Mouse (Mus musculus) liver, embryonic 14.5 days (tissue): ENCODE measurements at regions not wholly inside any gene's neighbourhood (a gene's known extent, or its start where the extent isn't known, plus 50 kb on each side); places are given as distances from the start of the nearest gene placed in this dataset.

Experiments used
- ATAC-seq: fragments of 200-750 bp; cut with Nextera tagmentation; 2 replicates; pipeline ENCODE4 v1.8.0; 2017; ENCODE audit warnings: moderate number of reproducible peaks, mild to moderate bottlenecking, moderate library complexity; ENCODE audit not compliant: insufficient read depth
- DNase-seq, 3 experiments: peaks; one replicate each; pipeline ENCODE4 v3.0.0-alpha.2; 2012 to 2013; ENCODE audit warnings: low read depth in 3 of 3, low spot score in 3 of 3
- H3K27ac ChIP-seq: fragments of 300-500 bp; sonication (generic); 2 replicates; pipeline ENCODE4 v1.5.1; 2014; ENCODE audit warnings: moderate library complexity, mild to moderate bottlenecking, control low read depth, inconsistent platforms
- H3K27me3 ChIP-seq: fragments of 300-500 bp; sonication (generic); 2 replicates; pipeline ENCODE4 v1.6.1; 2014; ENCODE audit warnings: mild to moderate bottlenecking, low read length, moderate library complexity; ENCODE audit not compliant: control insufficient read depth, insufficient read depth
- H3K36me3 ChIP-seq: fragments of 300-500 bp; sonication (generic); replicated peaks from 2 replicates; pipeline ENCODE4 v1.6.1; 2014; ENCODE audit warnings: low read depth; ENCODE audit not compliant: control insufficient read depth, insufficient read depth
- H3K4me1 ChIP-seq, 2 experiments: fragments of 200-500 bp in 1 of 2; fragments of 300-500 bp in 1 of 2; sonication (generic) in 1 of 2; replicated peaks; 2 replicates each; pipeline ENCODE4 v1.6.1; 2012 to 2014; ENCODE audit warnings: antibody characterized with exemption in 1 of 2, inconsistent platforms in 1 of 2, low read length in 1 of 2; ENCODE audit not compliant: control insufficient read depth in 2 of 2, insufficient read depth in 2 of 2
- H3K4me2 ChIP-seq: fragments of 300-500 bp; sonication (generic); 2 replicates; pipeline ENCODE4 v1.6.1; 2014; ENCODE audit warnings: low read depth, mild to moderate bottlenecking, control low read depth, moderate library complexity
- H3K4me3 ChIP-seq, 2 experiments: fragments of 200-500 bp in 1 of 2; fragments of 300-500 bp in 1 of 2; sonication (generic) in 1 of 2; 2 replicates each; pipeline ENCODE4 v1.5.1; 2012 to 2014; ENCODE audit warnings: low read depth in 2 of 2, low read length in 2 of 2, mild to moderate bottlenecking in 2 of 2, control low read depth in 1 of 2, inconsistent platforms in 1 of 2, moderate library complexity in 1 of 2; ENCODE audit not compliant: insufficient read depth in 1 of 2
- H3K9ac ChIP-seq: fragments of 300-500 bp; sonication (generic); replicated peaks from 2 replicates; pipeline ENCODE4 v1.6.1; 2014; ENCODE audit warnings: mild to moderate bottlenecking, control low read depth, moderate library complexity
- H3K9me3 ChIP-seq: fragments of 300-500 bp; sonication (generic); 2 replicates; pipeline ENCODE4 v1.6.1; 2016; ENCODE audit warnings: low read length, mixed read lengths; ENCODE audit not compliant: control insufficient read depth
- CTCF ChIP-seq: IDR thresholded peaks from 2 replicates; pipeline ENCODE4 v1.5.1; 2016; ENCODE audit warnings: antibody characterized with exemption, low read depth, control low read depth
- EP300 ChIP-seq: IDR thresholded peaks from 2 replicates; pipeline ENCODE4 v1.6.1; 2016; ENCODE audit warnings: antibody characterized with exemption, low read depth
- WGBS: fragments of 180-500 bp; shearing (Covaris S2); extraction: QIAGEN DNeasy Blood & Tissue Kit; methylation state at CpG from one replicate; pipeline ENCODE4 v1.1.7; 2014; ENCODE audit not compliant: insufficient replicate concordance; 5-methylcytosine and 5-hydroxymethylcytosine counted together

GRCm38 (mm10) chr1:35936362-35937093 lies 131.7 kb upstream of the Hs6st1 start:
- TF ChIP-seq CTCF, result no peak
- TF ChIP-seq EP300, result no peak
- ATAC-seq (no peak), DNase-seq (no peak)
- no peak overlapping the region for H3K4me2 ChIP-seq
- H3K9me3 ChIP-seq, result no peaks in the 10 kb centered on the region
- H3K36me3 ChIP-seq, result no peaks in the 10 kb centered on the region
- no peak overlapping the region for H3K9ac ChIP-seq
- no peak overlapping the region for H3K4me3 ChIP-seq
- no peaks in the 10 kb centered on the region for H3K27me3 ChIP-seq
- H3K27ac ChIP-seq, result no peak overlapping the region
- WGBS, result 30% methylated on average over 5 of the region's 5 CpGs
- H3K4me1 ChIP-seq, result peaks cover 0 to 5% of the 10 kb centered on the region in 2 experiments; a peak in 2 of 4 replicates

DNA sequence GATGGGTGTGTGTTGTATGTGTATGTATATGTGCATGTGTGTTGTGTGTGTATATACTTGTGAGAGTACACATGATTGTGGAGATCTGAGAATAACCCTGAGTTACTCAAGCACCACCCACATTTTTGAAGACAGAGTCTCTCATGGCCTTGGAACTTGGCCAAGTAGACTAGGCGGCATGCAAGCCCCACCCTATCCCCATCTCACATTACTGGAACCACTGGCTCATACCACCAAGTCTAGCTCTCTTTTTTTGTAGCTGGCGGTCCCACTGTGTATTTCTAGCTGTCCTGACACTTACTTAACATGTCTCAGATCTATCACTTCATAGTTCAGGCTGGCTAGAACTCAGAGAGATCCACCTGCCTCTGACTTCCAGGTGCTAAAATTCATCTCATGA lies 128.0 kb upstream of the Hs6st1 start:
- H3K4me2 ChIP-seq, result no peak overlapping the region
- DNase-seq (no peak), ATAC-seq (no peak)
- no peak overlapping the region for H3K9ac ChIP-seq
- WGBS, result 56% methylated on average over 2 of the region's 2 CpGs
- H3K9me3 ChIP-seq, result no peaks in the 10 kb centered on the region
- no peaks in the 10 kb centered on the region for H3K36me3 ChIP-seq
- no peak for TF ChIP-seq CTCF
- no peaks in the 10 kb centered on the region for H3K27me3 ChIP-seq
- H3K4me3 ChIP-seq, result no peak overlapping the region
- peaks cover 0 to 10% of the 10 kb centered on the region in 2 experiments; a peak in 2 of 4 replicates for H3K4me1 ChIP-seq
- H3K27ac ChIP-seq, result no peak overlapping the region

DNA sequence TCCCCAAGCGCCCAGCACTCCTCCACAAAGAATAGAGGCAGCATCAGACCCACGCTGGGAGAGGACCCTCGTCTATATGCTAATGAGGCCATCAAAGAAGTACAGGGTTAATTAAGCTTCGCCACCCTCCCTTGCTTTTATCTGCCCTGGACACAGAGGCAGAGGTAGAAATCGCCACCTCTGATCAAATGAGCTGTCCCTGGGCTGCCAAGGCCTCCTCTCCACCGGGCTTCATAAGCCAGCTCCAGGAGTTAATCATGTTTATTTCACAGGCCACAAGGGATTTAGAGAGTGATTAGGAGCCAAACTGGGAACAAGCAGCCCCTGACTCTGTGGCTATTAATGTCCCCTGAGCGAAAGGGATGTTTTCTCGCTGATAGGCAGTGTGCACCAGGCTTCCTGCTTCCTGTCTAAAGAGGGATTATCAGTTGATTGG lies 126.5 kb upstream of the Hs6st1 start:
- H3K27ac ChIP-seq, result no peak overlapping the region
- DNase-seq (no peak), ATAC-seq (no peak)

GRCm38 (mm10) chr1:35942222-35942621 lies 126.0 kb upstream of the Hs6st1 start:
- 36% methylated on average over 7 of the region's 7 CpGs for WGBS
- DNase-seq (no peak), ATAC-seq (no peak)
- peaks cover 0 to 8% of the 10 kb centered on the region in 2 experiments; a peak in 2 of 4 replicates for H3K4me1 ChIP-seq
- TF ChIP-seq EP300 (no peak), CTCF (no peak)
- no peak overlapping the region for H3K27ac ChIP-seq
- no peak overlapping the region for H3K4me3 ChIP-seq
- no peaks in the 10 kb centered on the region for H3K27me3 ChIP-seq
- no peaks in the 10 kb centered on the region for H3K36me3 ChIP-seq
- no peak overlapping the region for H3K9ac ChIP-seq
- H3K4me2 ChIP-seq, result no peak overlapping the region
- no peaks in the 10 kb centered on the region for H3K9me3 ChIP-seq

More for the DNA sequence above, 126.5 kb upstream of the Hs6st1 start:
- Histone ChIP-seq H3K4me3 (no peak overlapping the region), H3K9ac (no peak overlapping the region), H3K9me3 (no peaks in the 10 kb centered on the region), H3K36me3 (no peaks in the 10 kb centered on the region), H3K4me2 (no peak overlapping the region), H3K27me3 (no peaks in the 10 kb centered on the region), H3K4me1 (peaks cover 0 to 9% of the 10 kb centered on the region in 2 experiments; a peak in 2 of 4 replicates)
- WGBS, result 28% methylated on average over 8 of the region's 8 CpGs
- TF ChIP-seq CTCF (no peak), EP300 (no peak)

- H3K4me2 ChIP-seq, result no peak overlapping the region
- ATAC-seq (no peak), DNase-seq (no peak)
- H3K27ac ChIP-seq, result no peak overlapping the region
- no peak overlapping the region for H3K4me3 ChIP-seq
- no peaks in the 10 kb centered on the region for H3K36me3 ChIP-seq
- H3K9ac ChIP-seq, result no peak overlapping the region
- no peaks in the 10 kb centered on the region for H3K9me3 ChIP-seq
- TF ChIP-seq EP300, result no peak
- TF ChIP-seq CTCF, result no peak
- WGBS, result 66% methylated on average over 7 of the region's 7 CpGs
- H3K27me3 ChIP-seq, result no peaks in the 10 kb centered on the region
- H3K4me1 ChIP-seq, result peaks cover 0 to 8% of the 10 kb centered on the region in 2 experiments; a peak in 2 of 4 replicates
These were observed 124.4 kb upstream of the Hs6st1 start for GRCm38 (mm10) chr1:35943800-35944199.
